Mouse (Mus musculus): ENCODE measurements around the gene Plcb3. TPM values are rescaled to one million over a fixed set of nuclear protein-coding genes. Genes with fewer than 3 reads are reported as not detected.
"Not testable (repeated sequence)": the region's sequence is repeated elsewhere in the genome, so short reads cannot be mapped to it uniquely, and the experiment has no call there.

Gene Plcb3
- total RNA-seq, 4 experiments from 2014 or later = 15.6 to 16.2 (median 15.6) TPM

- DNase-seq (ENCODE audit: low spot score) = peak; percentile 39
These were observed 55.3 kb downstream of the Plcb3 start for GRCm38 (mm10) chr19:6920741-6921636.

GRCm38 (mm10) chr19:6919876-6920740 is 56.2 kb downstream of the Plcb3 start:
- DNase-seq (ENCODE audit: low spot score) = no peak

- DNase-seq (ENCODE audit: low spot score) = no peak
These were observed 56.8 kb downstream of the Plcb3 start for GRCm38 (mm10) chr19:6919431-6919830.

DNA sequence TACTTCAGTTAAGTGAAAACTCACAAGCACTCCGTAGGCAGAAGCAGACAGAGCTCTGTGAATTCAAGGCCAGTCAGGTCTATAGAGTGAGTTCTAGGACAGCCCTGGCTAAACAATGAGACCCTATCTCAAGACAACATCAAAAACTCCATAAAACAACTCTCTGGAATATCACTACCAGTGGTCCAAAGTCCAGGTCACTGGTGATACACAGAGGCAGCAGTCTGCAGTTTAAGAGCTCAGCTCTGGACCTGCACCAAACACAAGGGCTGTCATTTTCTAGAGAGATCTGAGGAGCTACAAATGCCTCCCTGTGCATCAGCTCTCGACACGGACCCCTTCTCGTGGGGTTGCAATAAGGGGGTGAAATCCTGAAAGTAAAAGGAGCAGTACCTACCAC is 57.9 kb downstream of the Plcb3 start:
- no peak for DNase-seq (ENCODE audit: low spot score)

DNA sequence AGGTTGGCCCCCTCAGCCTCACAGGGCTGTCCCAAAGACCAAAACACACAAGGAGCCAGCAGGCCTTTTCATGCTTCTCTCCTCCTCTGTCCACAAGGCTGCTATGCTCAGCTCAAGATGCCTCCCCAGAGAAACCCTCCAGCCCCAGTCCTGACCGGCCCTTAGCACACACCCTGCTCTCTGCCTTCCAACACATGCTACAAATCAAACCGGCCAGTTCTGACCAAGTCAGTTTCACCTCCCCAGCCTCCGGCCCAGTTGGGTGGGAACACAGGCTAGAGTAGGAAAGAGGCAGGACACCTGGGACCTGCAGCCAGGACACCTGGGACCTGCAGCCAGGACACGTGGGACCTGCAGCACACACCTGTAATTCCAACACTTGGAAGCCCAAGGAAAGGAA is 59.8 kb downstream of the Plcb3 start:
- DNase-seq (ENCODE audit: low spot score) = no peak

DNA sequence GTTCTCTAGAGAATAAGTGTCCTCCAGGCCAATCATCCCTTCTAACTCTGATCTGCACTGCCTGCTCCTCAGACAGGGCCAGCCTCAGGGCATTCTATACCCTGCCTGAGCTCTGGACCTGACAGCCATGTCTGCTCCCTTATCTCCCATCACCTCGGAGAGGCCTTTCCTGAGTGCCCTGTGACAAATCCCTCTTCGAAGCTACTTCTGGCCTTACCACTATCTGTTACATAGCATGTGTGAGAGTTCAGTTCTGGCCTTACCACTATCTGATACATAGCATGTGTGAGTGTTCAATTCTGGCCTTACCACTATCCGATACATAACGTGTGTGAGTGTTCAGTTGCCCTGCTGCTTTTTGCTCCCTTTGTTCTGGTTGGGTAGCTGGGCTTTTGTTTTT is 61.0 kb downstream of the Plcb3 start:
- DNase-seq (ENCODE audit: low spot score) = no peak

DNA sequence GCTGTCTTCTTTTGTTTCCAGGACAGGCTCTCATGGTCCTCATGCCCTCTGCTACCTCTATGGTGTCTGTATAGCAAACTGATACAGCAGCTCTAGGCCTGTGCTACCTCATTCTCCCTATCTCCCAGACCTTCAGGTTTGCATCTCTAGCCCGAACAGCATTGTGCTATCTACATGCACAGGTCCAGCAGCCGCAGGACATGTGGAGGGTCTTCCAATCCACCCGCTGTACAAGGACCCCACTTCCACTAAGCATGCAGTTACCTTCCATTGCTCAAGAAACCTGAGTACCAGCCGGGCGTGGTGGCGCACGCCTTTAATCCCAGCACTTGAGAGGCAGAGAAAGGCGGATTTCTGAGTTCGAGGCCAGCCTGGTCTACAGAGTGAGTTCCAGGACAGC is 61.7 kb downstream of the Plcb3 start:
- no peak for DNase-seq (ENCODE audit: low spot score)

- no peak for DNase-seq (ENCODE audit: low spot score)
These were observed 62.3 kb downstream of the Plcb3 start for GRCm38 (mm10) chr19:6913991-6914390.

- no peak for DNase-seq (ENCODE audit: low spot score)
These were observed 63.2 kb downstream of the Plcb3 start for GRCm38 (mm10) chr19:6913036-6913435.

- DNase-seq (ENCODE audit: low spot score) = no peak
These were observed 63.9 kb downstream of the Plcb3 start for GRCm38 (mm10) chr19:6912205-6912970.

DNA sequence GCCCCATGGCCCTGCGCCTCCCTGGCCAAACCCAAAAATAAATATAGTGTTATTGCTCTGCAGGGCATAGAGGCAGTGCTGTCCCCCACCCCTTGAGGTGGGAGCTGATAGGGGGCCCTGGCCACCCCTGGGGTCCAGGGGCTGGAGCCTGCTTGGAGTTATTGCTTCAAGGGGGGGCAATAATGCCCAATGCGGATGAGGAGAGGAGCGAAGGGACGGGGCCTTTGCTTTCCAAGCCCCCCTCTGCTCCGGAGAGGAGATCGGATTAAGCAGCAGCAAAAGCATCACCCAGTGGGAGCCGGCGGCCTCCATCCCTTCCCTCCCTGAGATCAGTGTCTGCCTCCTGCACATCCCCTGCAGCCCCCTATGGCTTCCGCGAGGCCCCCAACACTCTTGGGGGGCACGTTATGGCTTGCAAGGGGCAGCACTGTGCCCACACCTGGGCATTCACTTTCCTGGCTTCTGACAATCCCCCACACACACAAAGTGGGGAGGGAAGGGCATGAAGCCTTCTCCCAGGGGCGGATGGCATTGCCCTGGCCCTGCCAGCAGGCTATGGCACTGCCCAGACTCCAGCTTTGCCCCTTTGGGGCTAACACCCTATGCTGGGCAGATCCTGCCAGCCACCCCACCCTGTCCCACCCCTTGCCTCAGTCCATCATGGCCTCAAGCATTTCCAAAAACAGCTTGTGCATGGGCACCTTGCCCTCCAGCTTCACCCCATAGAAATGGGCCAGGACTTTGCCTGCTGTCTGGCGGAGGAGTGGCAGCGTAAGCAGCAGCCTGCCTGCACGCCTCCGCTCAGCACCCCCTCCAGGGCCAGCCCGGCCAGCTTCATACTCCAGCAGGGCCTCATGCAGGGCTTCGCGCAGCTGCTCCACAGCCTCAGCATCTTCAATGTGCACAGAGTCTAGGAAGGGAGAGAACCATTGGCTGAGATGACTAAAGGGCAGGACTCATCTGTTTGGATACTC is 64.9 kb downstream of the Plcb3 start:
- no peak for DNase-seq (ENCODE audit: low spot score)

- DNase-seq (ENCODE audit: low spot score) = not testable (repeated sequence)
These were observed 66.0 kb downstream of the Plcb3 start for GRCm38 (mm10) chr19:6910306-6910705.

GRCm38 (mm10) chr19:6909507-6910289 is 66.6 kb downstream of the Plcb3 start, which contains the start of the genes Trmt112 and Prdx5:
Gene Trmt112, plus strand, starts transcription at chr19:6909698.
Gene Prdx5, minus strand, starts transcription at chr19:6910106.
- peak; percentile 89 for DNase-seq (ENCODE audit: low spot score)

GRCm38 (mm10) chr19:6909021-6909420 is 67.2 kb downstream of the Plcb3 start:
- DNase-seq (ENCODE audit: low spot score) = no peak

GRCm38 (mm10) chr19:6907811-6908540 is 68.3 kb downstream of the Plcb3 start:
- no peak for DNase-seq (ENCODE audit: low spot score)

DNA sequence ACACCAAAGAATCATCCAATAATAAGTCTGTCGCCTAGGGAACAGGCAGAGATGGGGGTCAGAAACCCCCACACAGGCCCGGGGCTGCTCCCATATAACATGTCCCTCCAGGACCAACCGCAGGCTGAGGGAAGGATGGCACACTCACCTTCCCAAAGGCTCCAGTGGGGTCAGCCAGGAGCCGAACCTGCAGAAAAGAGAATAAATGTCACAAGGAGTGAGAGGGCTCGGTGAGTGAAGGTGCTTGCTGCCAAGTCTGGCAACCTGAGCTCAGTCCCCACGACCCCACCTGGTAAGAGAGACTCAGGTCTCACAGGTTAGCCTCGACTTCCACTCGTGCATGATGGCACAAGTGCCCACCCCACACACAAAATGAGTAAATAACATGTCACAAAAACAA is 69.2 kb downstream of the Plcb3 start:
- no peak for DNase-seq (ENCODE audit: low spot score)

DNA sequence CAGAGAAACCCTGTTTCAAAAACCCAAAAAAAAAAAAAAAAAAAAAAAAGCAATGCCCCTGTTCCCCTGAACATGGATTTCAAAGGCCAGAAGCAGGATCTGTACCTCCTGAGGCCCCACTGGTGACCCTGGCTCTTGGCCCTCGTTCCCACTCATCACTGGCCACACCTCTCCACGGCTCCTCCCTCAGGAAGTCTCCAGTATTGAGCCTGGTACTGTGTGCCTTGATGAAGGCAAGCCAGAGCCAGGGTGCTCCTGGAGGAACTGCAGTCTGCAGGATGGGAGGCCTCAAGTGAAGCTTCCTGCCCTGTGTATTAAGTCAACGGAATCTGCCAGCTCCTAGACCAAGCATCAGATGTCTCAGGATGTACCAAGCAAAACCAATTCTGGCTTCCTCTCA is 70.1 kb downstream of the Plcb3 start:
- DNase-seq (ENCODE audit: low spot score) = no peak

GRCm38 (mm10) chr19:6905498-6906159 is 70.6 kb downstream of the Plcb3 start:
- DNase-seq (ENCODE audit: low spot score) = no peak

Data from heart, adult 8-10 months (tissue).